In the genomic region with DNA sequence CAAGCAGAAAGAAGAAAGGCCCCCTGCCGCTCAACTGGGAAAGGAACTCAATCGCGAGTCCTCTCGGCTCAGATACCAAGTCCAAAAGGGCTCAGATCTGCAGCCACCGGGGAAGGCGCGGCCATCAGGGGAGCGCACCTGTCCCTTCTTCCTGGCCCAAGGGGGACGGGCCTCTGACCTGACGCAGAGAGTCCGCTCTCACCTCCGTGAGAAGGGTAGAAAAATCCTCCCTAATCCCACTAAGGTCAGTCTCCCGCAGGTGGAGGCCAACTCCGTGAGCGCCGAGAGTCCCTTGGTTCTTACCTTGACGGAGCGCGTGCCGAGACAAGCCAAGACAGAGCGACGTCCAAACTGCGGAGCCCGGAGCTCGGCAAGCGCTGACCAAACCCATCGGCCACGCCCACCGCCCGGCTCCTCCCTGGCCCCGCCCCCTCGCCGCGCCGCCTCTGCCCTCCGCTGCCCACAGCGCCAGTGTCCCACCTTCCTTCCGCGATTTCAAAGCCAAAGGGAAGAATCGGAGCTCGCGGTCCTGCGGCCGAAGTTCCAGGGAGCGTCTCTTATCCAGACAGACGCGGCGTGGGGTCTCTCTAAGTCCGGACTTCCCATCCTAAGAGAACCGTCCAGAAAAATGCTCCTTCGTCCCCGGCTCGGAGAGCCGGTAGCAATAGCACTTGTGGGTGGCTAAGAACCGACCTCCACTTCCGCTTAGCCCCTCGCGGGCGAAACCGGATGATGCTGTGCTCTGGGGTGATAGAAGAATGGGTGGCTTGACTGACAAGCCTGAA, we compare ENCODE assay signal across 7 mouse cellular contexts. TPM values are rescaled to one million over a fixed set of nuclear protein-coding genes. Genes with fewer than 3 reads are reported as not detected.
DNase-seq lines count a peak whose midpoint lies in the region; ATAC-seq lines count a peak whose summit lies in the region.

A gene (minus strand): TSS at position 393 of the 785 bp plus-strand sequence.

- H3K4me2 ChIP-seq in embryonic facial prominence, embryonic 12.5 days (replicated peaks), result peak within 1 kb of the TSS; percentile 84
- H3K4me2 ChIP-seq in limb, embryonic 13.5 days (replicated peaks), result peak within 1 kb of the TSS; percentile 95
- H3K4me2 ChIP-seq in midbrain, embryonic 15.5 days, result peak within 1 kb of the TSS; percentile 88

- WGBS in embryonic facial prominence, embryonic 12.5 days, result under 1% methylated on average over 57 of the region's 60 CpGs
- WGBS in limb, embryonic 13.5 days, result under 1% methylated on average over 59 of the region's 60 CpGs
- WGBS in midbrain, embryonic 15.5 days, result under 1% methylated on average over 60 of the region's 60 CpGs

- peaks cover 21% of the 10 kb centered on the region for H3K27me3 ChIP-seq in embryonic facial prominence, embryonic 12.5 days
- peaks cover 62% of the 10 kb centered on the region for H3K27me3 ChIP-seq in limb, embryonic 13.5 days
- peaks cover 21% of the 10 kb centered on the region for H3K27me3 ChIP-seq in midbrain, embryonic 15.5 days (replicated peaks)

- no peaks in the 10 kb centered on the region for H3K36me3 ChIP-seq in embryonic facial prominence, embryonic 12.5 days
- H3K36me3 ChIP-seq in limb, embryonic 13.5 days, result no peaks in the 10 kb centered on the region
- no peaks in the 10 kb centered on the region for H3K36me3 ChIP-seq in midbrain, embryonic 15.5 days (replicated peaks)

- peak within 1 kb of the TSS; percentile 50 for H3K4me3 ChIP-seq in embryonic facial prominence, embryonic 12.5 days
- H3K4me3 ChIP-seq in limb, embryonic 13.5 days, result peak within 1 kb of the TSS; percentile 59
- H3K4me3 ChIP-seq in midbrain, embryonic 15.5 days, result peak within 1 kb of the TSS; percentile 53

- no peaks in the 10 kb centered on the region for H3K4me1 ChIP-seq in embryonic facial prominence, embryonic 12.5 days
- peaks cover 12% of the 10 kb centered on the region for H3K4me1 ChIP-seq in limb, embryonic 13.5 days
- peaks cover 9% of the 10 kb centered on the region; the same call in 1 of the 2 replicates for H3K4me1 ChIP-seq in midbrain, embryonic 15.5 days

- peak; percentile 88 for ATAC-seq in embryonic facial prominence, embryonic 12.5 days (ENCODE audit: insufficient number of reproducible peaks, insufficient read depth, low FRiP score, low TSS enrichment)
- ATAC-seq in limb, embryonic 13.5 days (ENCODE audit: low FRiP score, low read depth), result peak; percentile 92
- peak; percentile 88 for ATAC-seq in midbrain, embryonic 15.5 days (replicated peaks)

- peak; percentile 98 for DNase-seq in adrenal gland, postnatal 25 days
- DNase-seq in heart, adult 11 months, result peak; percentile 98
- DNase-seq in kidney, adult 18-20 months, result peak; percentile 96
- DNase-seq in spleen, adult 18-20 months, result peak; percentile 93 to 98

- peak within 1 kb of the TSS; percentile 40 for H3K9ac ChIP-seq in embryonic facial prominence, embryonic 12.5 days
- H3K9ac ChIP-seq in limb, embryonic 13.5 days, result peak within 1 kb of the TSS; percentile 63
- peak within 1 kb of the TSS; percentile 44 for H3K9ac ChIP-seq in midbrain, embryonic 15.5 days

- no peaks in the 10 kb centered on the region; the same call in 1 of the 2 replicates for H3K9me3 ChIP-seq in embryonic facial prominence, embryonic 12.5 days
- no peaks in the 10 kb centered on the region for H3K9me3 ChIP-seq in limb, embryonic 13.5 days
- no peaks in the 10 kb centered on the region for H3K9me3 ChIP-seq in midbrain, embryonic 15.5 days

- no peak within 1 kb of the TSS for H3K27ac ChIP-seq in embryonic facial prominence, embryonic 12.5 days
- H3K27ac ChIP-seq in limb, embryonic 13.5 days, result no peak within 1 kb of the TSS
- H3K27ac ChIP-seq in midbrain, embryonic 15.5 days, result no peak within 1 kb of the TSS

RNA-seq across cellular contexts. Expression of the gene that starts here (rescaled TPM):
- total RNA-seq in adrenal gland, postnatal 25 days (2021), result 2.1 and 2.3 TPM in 2 replicates
- polyA plus RNA-seq in embryonic facial prominence, embryonic 12.5 days (2016; fragmentation: Nextera tagmentation; extraction: Ambion mirVana), result 3.3 and 5.2 TPM in 2 replicates
- 5.2 and 5.5 TPM in 2 replicates for polyA plus RNA-seq in limb, embryonic 13.5 days (2015; fragmentation: Nextera tagmentation; extraction: Ambion mirVana)
- 5.8 and 6.4 TPM in 2 replicates for polyA plus RNA-seq in midbrain, embryonic 15.5 days (2015; fragmentation: Nextera tagmentation; extraction: Ambion mirVana)
